Mouse (Mus musculus) thymus, postnatal 0 days (tissue): Measurements from ENCODE around the gene Sp6. TPM values are rescaled to one million over a fixed set of nuclear protein-coding genes. Genes with fewer than 3 reads are reported as not detected.
A peak's percentile ranks its signal among the peaks of the same experiment; 100 is the strongest.

Experiments
- DNase-seq: peaks from one replicate; pipeline ENCODE4 v3.0.0-alpha.2; 2015; ENCODE audit warnings: low spot score
- microRNA-seq: library from miRNA; unstranded; fragments of <30 nt; microRNA quantifications from one replicate; pipeline ENCODE4, GENCODE M21; 2016; ENCODE audit warnings: borderline number of aligned reads
- polyA plus RNA-seq: library from polyadenylated mRNA; unstranded; fragments of >200 nt; fragmentation: Nextera tagmentation; extraction: Ambion mirVana; gene quantifications from 2 replicates; pipeline ENCODE4 v1.2.1, GENCODE M21; 2015

Gene Sp6
- polyA plus RNA-seq, 1 experiment from 2014 or later, result 1.7 TPM

DNA sequence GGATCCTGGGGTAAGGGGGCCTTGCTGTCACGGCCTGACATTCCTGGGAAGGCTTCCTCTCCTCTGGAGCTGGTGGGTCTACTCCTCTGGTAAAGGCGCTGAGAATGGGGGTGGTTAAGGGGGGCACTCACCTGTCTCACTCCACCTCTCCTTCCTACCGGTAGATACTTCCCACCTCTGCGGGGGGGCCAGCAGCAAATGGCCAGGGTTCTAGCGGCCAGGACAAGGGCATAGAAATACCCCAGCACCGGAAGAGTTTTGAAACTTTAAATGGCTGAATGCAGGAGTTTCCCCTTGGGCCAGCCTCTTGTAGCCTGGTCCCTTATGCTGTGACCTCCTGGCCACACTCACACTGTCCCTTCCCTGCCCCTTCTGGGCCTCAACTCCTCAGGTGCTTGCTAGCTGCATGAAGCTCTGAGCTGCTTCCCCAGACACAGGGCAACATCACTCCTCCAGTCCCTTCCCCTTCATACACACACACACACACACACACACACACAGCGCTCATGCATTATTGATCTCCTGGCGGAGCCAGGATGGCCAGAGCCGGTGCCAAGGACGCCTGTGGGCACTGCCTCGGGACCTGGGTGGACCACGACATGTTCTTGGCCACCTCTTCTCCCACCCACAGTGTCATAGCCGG lies 37.9 kb downstream of the Sp6 start:
- no peak for DNase-seq

DNA sequence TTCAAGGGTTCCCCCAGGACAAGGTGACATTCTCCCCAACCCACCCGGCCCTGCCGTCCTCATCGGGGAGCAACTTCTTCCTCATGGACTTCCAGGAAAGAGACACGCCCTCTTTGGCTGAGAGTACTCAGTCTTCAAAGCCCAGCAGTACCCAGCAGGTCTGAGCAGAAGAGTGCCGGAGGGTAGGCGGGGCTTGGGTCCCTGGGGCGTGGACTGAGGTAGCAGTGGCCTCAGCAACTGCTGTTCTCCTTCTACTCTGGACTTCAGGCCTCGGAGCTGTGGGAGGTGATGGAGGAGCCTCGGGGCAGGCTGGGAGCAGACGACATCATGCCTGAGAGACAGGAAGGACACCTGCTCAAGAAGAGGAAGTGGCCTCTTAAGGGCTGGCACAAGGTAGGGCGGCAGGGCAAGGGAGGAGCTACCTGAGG lies 39.0 kb downstream of the Sp6 start:
- DNase-seq, result no peak

DNA sequence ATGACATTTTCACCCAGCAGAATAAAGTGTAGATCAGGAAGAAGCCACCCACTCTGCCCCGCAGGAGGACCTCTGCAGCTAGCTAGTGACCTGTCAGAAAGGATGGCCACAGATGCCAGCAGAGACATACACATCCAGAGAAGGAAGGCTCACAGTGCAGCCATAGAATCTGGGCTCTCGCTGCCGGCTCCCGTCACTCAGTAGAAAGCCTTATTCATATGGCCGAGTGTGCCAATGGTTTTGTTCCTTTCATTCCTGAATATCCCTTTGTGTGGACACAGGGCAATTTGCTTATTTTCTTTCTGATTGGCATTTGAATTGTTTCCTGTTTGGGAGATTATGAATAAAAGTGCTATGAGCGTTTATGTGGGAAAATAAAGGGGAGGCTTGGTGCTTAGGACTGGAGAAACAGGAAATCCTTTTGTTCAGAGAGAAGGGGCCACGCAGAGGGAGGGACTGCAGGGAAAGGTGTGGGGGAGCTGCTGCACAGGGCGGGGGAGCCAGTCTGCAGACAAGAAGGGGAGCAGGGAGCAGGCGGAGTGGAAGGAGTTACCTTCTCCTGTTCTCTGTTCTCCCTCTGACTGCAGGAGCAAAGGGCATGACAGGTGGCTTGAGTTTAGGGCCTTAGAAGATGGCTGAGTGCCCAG lies 50.2 kb downstream of the Sp6 start:
- DNase-seq, result no peak

- peak; percentile 7 for DNase-seq
These were observed 50.7 kb downstream of the Sp6 start for GRCm38 (mm10) chr11:97063921-97064295.

DNA sequence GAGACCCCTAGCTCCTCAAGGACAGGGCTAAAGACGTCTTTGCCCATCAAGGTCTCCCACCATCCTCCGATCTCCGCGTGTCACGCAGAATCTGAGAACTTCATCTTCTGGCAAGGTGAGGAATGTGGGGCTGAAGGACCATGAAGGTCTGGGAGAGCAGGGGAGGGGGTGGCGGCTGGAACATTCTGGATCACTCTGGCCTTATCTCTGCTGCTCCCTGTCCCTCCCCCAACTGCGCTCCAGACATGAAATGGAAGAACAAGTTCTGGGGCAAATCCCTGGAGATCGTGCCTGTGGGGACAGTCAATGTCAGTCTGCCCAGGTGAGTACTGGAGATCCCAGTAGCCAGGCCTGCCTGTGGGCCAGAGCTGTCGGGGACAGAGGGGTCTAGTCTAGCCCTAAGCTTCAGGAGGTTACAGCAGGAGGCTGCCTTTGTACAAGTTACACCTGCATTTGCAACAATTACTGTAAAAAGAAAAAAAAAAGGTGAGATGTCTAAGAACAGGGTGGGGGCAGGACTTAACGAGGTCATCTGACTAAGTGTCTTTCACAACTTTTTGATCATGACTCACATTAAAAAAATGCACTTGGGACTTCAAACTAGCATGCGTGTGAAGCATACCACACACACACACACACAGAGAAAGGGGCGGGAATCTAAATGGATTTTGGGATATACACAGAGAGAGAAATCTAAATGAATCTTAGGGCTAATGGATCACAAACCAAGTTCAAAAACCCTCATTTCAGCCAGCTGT lies 52.5 kb downstream of the Sp6 start:
- no peak for DNase-seq

DNA sequence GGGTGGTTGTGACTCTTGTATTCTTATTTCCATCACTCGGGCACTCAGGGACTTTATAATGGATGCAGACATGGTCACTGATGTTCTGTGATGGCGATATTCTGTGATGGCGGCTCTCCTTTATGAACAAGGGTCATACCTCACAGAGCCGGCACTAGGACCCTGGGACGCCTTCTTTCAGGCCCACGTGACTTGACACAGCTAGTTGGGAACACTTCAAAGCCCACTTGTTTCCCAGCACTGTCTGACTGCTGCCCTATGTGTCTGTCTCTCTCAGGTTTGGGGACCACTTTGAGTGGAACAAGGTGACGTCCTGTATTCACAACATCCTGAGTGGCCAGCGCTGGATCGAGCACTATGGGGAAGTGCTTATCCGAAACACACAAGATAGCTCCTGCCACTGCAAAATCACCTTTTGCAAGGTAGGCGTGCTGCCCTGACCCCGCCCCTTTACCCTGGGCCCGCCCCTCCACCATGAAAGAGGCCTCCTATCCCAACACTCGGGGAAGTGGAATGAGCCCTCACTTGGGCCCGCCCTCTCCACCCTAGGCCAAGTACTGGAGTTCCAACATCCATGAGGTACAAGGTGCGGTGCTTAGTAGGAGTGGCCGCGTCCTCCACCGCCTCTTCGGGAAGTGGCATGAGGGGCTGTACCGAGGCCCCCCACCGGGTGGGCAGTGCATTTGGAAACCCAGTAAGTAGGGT lies 53.6 kb downstream of the Sp6 start:
- no peak for DNase-seq

GRCm38 (mm10) chr11:97069333-97069732 lies 56.1 kb downstream of the Sp6 start:
- no peak for DNase-seq

- no peak for DNase-seq
These were observed 56.6 kb downstream of the Sp6 start for GRCm38 (mm10) chr11:97069770-97070169.

DNA sequence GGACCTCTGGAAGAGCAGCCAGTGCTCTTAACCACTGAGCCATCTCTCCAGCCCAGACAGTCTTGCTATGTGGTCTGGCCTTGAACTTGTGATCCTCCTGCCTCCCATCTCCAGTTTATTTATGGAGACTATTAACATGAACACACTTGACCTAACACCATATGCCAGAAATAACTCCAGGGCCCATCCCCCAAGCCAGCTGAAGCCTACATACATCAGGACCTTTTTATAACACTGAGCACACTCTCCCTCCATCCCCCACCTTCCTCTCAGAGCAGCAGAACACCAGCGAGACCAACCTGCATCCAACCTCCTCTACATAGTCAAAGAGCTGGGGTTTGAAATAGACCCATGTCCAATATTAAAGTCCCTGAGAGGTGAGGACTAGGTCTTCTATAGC lies 57.9 kb downstream of the Sp6 start:
- DNase-seq, result no peak

DNA sequence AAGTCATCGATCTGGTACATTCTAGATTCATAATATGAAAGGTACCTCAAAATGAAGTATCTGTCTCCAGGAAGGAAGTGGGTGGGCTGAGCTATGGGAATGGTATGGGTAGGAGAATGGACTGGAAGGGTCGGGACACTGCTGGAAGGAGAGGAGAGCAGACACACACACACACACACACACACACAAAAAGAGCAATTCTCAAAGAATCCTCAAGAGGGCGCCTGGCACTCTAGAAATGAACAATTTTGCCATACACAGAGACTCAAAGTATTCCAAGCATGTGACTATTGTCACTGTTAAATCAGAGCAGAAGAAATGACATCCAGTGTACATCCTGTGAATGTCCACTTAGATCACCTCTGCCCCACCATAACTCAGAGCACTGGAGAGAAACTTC lies 59.3 kb downstream of the Sp6 start:
- peak; percentile 63 for DNase-seq

DNA sequence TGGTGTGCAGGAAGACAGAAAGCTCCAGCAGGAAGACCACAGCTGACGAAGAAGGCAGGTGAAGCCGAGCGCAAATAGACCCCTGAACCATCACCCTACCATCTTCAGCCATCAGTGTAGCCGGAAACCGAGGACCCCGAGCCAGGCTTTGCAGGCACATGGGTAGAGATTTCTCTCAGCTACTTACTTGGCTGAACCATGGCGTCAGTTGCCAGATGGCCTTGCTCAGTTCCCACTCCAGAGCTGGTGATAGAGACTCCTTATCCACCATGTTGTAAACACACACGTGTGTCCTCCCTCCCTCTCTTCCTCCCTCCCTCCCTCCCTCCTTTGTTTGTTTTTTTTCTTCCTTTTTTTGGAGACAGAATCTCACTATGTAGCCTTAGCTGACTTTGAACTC lies 61.0 kb downstream of the Sp6 start:
- no peak for DNase-seq

Small RNA genes lying within 50 kb of the gene (microRNA-seq; reads per million reads assigned to microRNA genes)
- gene Mir8103, result 1.2 reads per million

Other genes starting within 250 kb of the Sp6 start
- 16.0 and 18.6 TPM in 2 replicates for gene Snx11, start 235.8 kb upstream of the Sp6 start, polyA plus RNA-seq
- 129 and 132 TPM in 2 replicates for gene Cbx1, start 224.3 kb upstream of the Sp6 start, polyA plus RNA-seq
- gene Nfe2l1, start 183.4 kb upstream of the Sp6 start, polyA plus RNA-seq, result 34.9 and 40.6 TPM in 2 replicates
- gene Copz2, start 163.5 kb upstream of the Sp6 start, polyA plus RNA-seq, result 55.8 and 60.7 TPM in 2 replicates
- 105 and 116 TPM in 2 replicates for gene Cdk5rap3, start 96.9 kb upstream of the Sp6 start, polyA plus RNA-seq
- 1.0 and 1.5 TPM in 2 replicates for gene Prr15l, start 85.3 kb upstream of the Sp6 start, polyA plus RNA-seq
- 39.0 and 39.5 TPM in 2 replicates for gene Pnpo, start 69.4 kb upstream of the Sp6 start, polyA plus RNA-seq
- 19.2 and 21.9 TPM in 2 replicates for gene Sp2, start 30.4 kb upstream of the Sp6 start, polyA plus RNA-seq
- gene Scrn2, start 16.5 kb downstream of the Sp6 start, polyA plus RNA-seq, result 23.1 and 25.8 TPM in 2 replicates
- gene Lrrc46, start 28.0 kb downstream of the Sp6 start, polyA plus RNA-seq, result 0.83 and 0.86 TPM in 2 replicates
- 72.4 and 72.8 TPM in 2 replicates for gene Mrpl10, start 28.2 kb downstream of the Sp6 start, polyA plus RNA-seq
- 9.9 and 11.6 TPM in 2 replicates for gene Osbpl7, start 37.2 kb downstream of the Sp6 start, polyA plus RNA-seq
- gene Tbx21, start 101.9 kb downstream of the Sp6 start, polyA plus RNA-seq, result 1.3 and 1.9 TPM in 2 replicates
- gene Tbkbp1, start 138.1 kb downstream of the Sp6 start, polyA plus RNA-seq, result 0.82 and 0.98 TPM in 2 replicates
- gene Kpnb1, start 174.5 kb downstream of the Sp6 start, polyA plus RNA-seq, result 37.0 and 39.8 TPM in 2 replicates